Mouse (Mus musculus) activated CD4-positive, CD25-positive, alpha-beta regulatory T cell, adult 9 weeks (primary cell): ENCODE measurements around the gene Cdan1. TPM values are rescaled to one million over a fixed set of nuclear protein-coding genes. Genes with fewer than 3 reads are reported as not detected.

Experiments
- polyA plus RNA-seq: library from polyadenylated mRNA; unstranded; fragments of 100-300 nt; shearing (Covaris generic); gene quantifications from one replicate; pipeline ENCODE4 v1.2.1, GENCODE M21; 2017

The Cdan1 gene
- 2.0 TPM for polyA plus RNA-seq

GRCm38 (mm10) chr2:120849449-120850423 lies at the start of gene Cdan1:
TSS of gene Cdan1 (minus strand) at chr2:120850128.

DNA sequence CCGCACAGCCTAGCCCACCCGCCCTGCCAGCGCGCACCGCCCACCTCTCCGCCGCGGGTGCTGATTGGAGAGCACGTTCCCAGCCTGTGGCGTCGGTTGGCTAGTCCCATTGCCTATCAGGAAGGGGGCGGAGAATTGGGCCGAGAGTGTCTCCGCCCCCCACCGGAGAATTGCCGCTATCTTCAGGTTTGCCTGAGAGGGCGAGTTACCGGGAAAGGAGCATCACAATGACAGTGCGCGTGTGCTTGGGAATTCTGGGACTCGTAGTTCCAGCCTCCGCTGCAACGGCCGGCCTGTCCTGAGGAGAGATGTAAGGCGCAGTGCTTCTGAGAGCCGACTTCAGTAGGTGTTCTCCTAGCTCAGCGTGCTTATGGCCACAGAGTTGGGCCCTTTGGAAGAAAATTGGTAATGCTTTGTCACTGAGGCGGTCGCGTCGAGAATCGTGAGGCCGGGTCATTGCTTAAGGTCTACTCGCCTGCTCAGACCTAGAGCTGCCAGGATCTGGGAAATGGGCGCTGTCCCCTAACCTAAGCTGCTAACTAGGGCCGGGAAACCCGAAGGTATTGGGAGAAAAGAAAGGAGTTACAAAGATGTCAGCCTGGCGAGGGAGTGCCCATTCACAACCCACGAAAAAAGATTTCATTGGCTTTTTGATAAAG lies 625 bp upstream of the Cdan1 start, which contains the start of gene Ttbk2:
TSS of gene Ttbk2 (minus strand) at position 181 of the 659 bp plus-strand sequence.

Other genes starting within 250 kb of the Cdan1 start
- gene Haus2, start 240.7 kb downstream of the Cdan1 start, polyA plus RNA-seq, result 21.9 TPM
- gene Lrrc57, start 240.6 kb downstream of the Cdan1 start, polyA plus RNA-seq, result 34.4 TPM
- gene Stard9, start 221.0 kb downstream of the Cdan1 start, polyA plus RNA-seq, result 0.29 TPM
- gene Ttbk2, start 476 bp upstream of the Cdan1 start, polyA plus RNA-seq, result 0.83 TPM
- 62.4 TPM for gene Ubr1, start 120.6 kb upstream of the Cdan1 start, polyA plus RNA-seq
- 13.0 TPM for gene Tmem62, start 126.9 kb upstream of the Cdan1 start, polyA plus RNA-seq
- 161 TPM for gene Ccndbp1, start 158.3 kb upstream of the Cdan1 start, polyA plus RNA-seq
- 0.92 TPM for gene Epb42, start 186.9 kb upstream of the Cdan1 start, polyA plus RNA-seq
- gene Tgm5, start 235.7 kb upstream of the Cdan1 start, polyA plus RNA-seq, result not detected